Mouse (Mus musculus): ENCODE data around the gene Lrrc8a. TPM values are rescaled to one million over a fixed set of nuclear protein-coding genes. Genes with fewer than 3 reads are reported as not detected.
A peak's percentile ranks its signal among the peaks of the same experiment; 100 is the strongest.

Lrrc8a gene
- polyA plus RNA-seq (2015; fragmentation: Nextera tagmentation; extraction: Ambion mirVana): 10.5 and 11.6 TPM in 2 replicates

GRCm38 (mm10) chr2:30237199-30237880, at the start of gene Lrrc8a:
Lrrc8a (plus strand) TSS chr2:30237715.
- Histone ChIP-seq H3K27me3 (no peaks in the 10 kb centered on the region), H3K4me3 (replicated peaks) (peak within 1 kb of the TSS; percentile 91), H3K9me3 (replicated peaks) (no peaks in the 10 kb centered on the region), H3K4me1 (replicated peaks) (peaks cover 52% of the 10 kb centered on the region), H3K36me3 (replicated peaks) (peaks cover 22% of the 10 kb centered on the region), H3K27ac (replicated peaks) (peak within 1 kb of the TSS; percentile 92), H3K9ac (peak within 1 kb of the TSS; percentile 90), H3K4me2 (peak within 1 kb of the TSS; percentile 77)
- under 1% methylated on average over 66 of the region's 67 CpGs for WGBS (ENCODE audit: insufficient replicate concordance)
- ATAC-seq (ENCODE audit: insufficient read depth): peak; percentile 91

- no peak overlapping the region for H3K4me3 ChIP-seq (replicated peaks)
- peaks cover 9% of the 10 kb centered on the region for H3K4me1 ChIP-seq (replicated peaks)
- 71% methylated on average over 12 of the region's 12 CpGs for WGBS (ENCODE audit: insufficient replicate concordance)
- no peak overlapping the region for H3K9ac ChIP-seq
- H3K9me3 ChIP-seq (replicated peaks): no peaks in the 10 kb centered on the region
- ATAC-seq (ENCODE audit: insufficient read depth): no peak
- no peaks in the 10 kb centered on the region for H3K36me3 ChIP-seq (replicated peaks)
- no peaks in the 10 kb centered on the region for H3K27me3 ChIP-seq
- H3K27ac ChIP-seq (replicated peaks): no peak overlapping the region
- H3K4me2 ChIP-seq: no peak overlapping the region
Observed at GRCm38 (mm10) chr2:30191790-30192580, 45.5 kb upstream of the Lrrc8a start.

- Histone ChIP-seq H3K9ac (no peak overlapping the region), H3K36me3 (replicated peaks) (no peaks in the 10 kb centered on the region), H3K27me3 (no peaks in the 10 kb centered on the region), H3K4me1 (replicated peaks) (peaks cover 26% of the 10 kb centered on the region), H3K27ac (replicated peaks) (no peak overlapping the region), H3K4me2 (no peak overlapping the region), H3K9me3 (replicated peaks) (no peaks in the 10 kb centered on the region), H3K4me3 (replicated peaks) (no peak overlapping the region)
- WGBS (ENCODE audit: insufficient replicate concordance): 75% methylated on average over 3 of the region's 3 CpGs
- no peak for ATAC-seq (ENCODE audit: insufficient read depth)
Observed at GRCm38 (mm10) chr2:30194656-30195055, 42.9 kb upstream of the Lrrc8a start.

DNA sequence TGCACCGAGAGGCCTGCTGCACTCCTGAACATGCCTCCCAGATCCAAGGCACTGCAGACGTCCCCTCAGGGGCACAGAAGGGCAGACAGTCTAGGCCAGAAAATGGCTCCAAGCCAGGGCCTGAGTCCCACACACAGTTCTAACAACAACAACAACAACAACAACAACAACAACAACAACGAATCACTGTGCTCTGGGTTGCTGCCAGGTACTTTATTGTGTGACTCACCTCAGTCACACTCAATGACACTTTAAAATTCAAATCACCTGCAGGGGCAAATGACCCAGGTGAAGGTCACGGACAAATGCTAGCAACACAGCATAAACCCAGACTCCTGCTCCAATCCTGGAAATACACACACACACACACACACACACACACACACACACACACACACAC, 39.5 kb upstream of the Lrrc8a start:
- Histone ChIP-seq H3K27me3 (no peaks in the 10 kb centered on the region), H3K4me2 (no peak overlapping the region), H3K4me3 (replicated peaks) (no peak overlapping the region), H3K4me1 (replicated peaks) (peaks cover 32% of the 10 kb centered on the region), H3K36me3 (replicated peaks) (no peaks in the 10 kb centered on the region), H3K9me3 (replicated peaks) (no peaks in the 10 kb centered on the region), H3K9ac (no peak overlapping the region), H3K27ac (replicated peaks) (0 out of 2 replicates have a peak overlapping the region, but pooled peaks have one; percentile 6)
- 60% methylated on average over 4 of the region's 4 CpGs for WGBS (ENCODE audit: insufficient replicate concordance)
- no peak for ATAC-seq (ENCODE audit: insufficient read depth)

- peak; percentile 62 for ATAC-seq (ENCODE audit: insufficient read depth)
- no peaks in the 10 kb centered on the region for H3K36me3 ChIP-seq (replicated peaks)
- 33% methylated on average over 1 of the region's 1 CpGs for WGBS (ENCODE audit: insufficient replicate concordance)
- no peak overlapping the region for H3K4me3 ChIP-seq (replicated peaks)
- no peaks in the 10 kb centered on the region for H3K27me3 ChIP-seq
- no peak overlapping the region for H3K4me2 ChIP-seq
- H3K9ac ChIP-seq: no peak overlapping the region
- no peaks in the 10 kb centered on the region for H3K9me3 ChIP-seq (replicated peaks)
- H3K4me1 ChIP-seq (replicated peaks): peaks cover 46% of the 10 kb centered on the region
- peak overlapping the region; percentile 81 for H3K27ac ChIP-seq (replicated peaks)
Observed at GRCm38 (mm10) chr2:30199984-30200383, 37.5 kb upstream of the Lrrc8a start.

DNA sequence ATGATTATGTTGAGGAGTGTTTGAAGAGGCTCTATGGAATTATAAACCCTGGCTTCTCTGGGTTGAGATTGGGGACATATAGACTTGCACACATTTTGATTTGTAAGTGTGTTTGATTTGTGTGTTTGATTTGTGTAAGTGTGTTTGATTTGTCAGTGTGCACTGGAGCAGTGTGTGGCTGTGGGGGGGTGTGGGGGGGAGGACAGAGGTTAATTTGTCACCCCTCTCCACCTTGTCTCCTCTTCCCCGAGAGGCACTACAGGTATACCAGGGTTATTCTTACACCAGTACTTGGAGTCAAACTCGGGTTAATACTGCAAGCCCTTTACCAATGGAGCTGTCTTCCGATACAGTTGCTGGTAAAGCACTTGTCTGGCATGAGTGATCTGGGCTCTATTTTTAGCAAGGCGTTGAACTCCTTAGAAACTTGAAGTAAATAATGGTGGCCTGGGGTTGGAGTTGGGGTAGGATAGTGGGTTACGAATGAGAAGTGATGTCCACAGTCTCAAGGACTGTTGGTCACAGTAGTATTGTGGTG, 37.1 kb upstream of the Lrrc8a start:
- Histone ChIP-seq H3K9ac (no peak overlapping the region), H3K4me1 (replicated peaks) (peaks cover 51% of the 10 kb centered on the region), H3K36me3 (replicated peaks) (no peaks in the 10 kb centered on the region), H3K27ac (replicated peaks) (peak overlapping the region; percentile 81), H3K4me2 (no peak overlapping the region), H3K9me3 (replicated peaks) (no peaks in the 10 kb centered on the region), H3K4me3 (replicated peaks) (no peak overlapping the region), H3K27me3 (no peaks in the 10 kb centered on the region)
- ATAC-seq (ENCODE audit: insufficient read depth): peak; percentile 65
- 60% methylated on average over 5 of the region's 5 CpGs for WGBS (ENCODE audit: insufficient replicate concordance)

GRCm38 (mm10) chr2:30203439-30203838, 34.1 kb upstream of the Lrrc8a start:
- Histone ChIP-seq H3K9me3 (replicated peaks) (no peaks in the 10 kb centered on the region), H3K4me3 (replicated peaks) (no peak overlapping the region), H3K36me3 (replicated peaks) (no peaks in the 10 kb centered on the region), H3K4me2 (peak overlapping the region; percentile 84; the same call in 1 of the 2 replicates), H3K4me1 (replicated peaks) (peaks cover 52% of the 10 kb centered on the region), H3K27ac (replicated peaks) (0 out of 2 replicates have a peak overlapping the region, but pooled peaks have one; percentile 1), H3K27me3 (no peaks in the 10 kb centered on the region), H3K9ac (no peak overlapping the region)
- no peak for ATAC-seq (ENCODE audit: insufficient read depth)
- 53% methylated on average over 7 of the region's 7 CpGs for WGBS (ENCODE audit: insufficient replicate concordance)

DNA sequence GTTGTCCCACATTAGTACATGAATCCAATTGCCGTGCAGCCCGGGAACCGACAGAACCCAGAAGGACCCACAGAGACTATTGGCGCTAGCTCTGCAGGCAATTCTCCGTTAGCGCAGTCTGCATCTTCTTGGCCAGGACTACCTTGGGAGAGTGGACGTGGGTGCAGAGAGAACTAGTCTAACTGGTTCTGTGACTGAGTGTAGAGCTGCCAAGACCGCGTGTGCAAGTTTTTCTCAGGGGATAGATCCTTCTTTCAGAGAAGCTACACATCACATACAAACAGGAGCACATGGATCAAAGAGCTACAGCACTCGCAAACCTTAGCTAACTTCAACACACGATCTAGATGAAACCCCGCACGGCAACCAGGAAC, 32.3 kb upstream of the Lrrc8a start:
- H3K4me1 ChIP-seq (replicated peaks): peaks cover 39% of the 10 kb centered on the region
- H3K9me3 ChIP-seq (replicated peaks): no peaks in the 10 kb centered on the region
- ATAC-seq (ENCODE audit: insufficient read depth): peak; percentile 23
- H3K9ac ChIP-seq: peak overlapping the region; percentile 66
- peak overlapping the region; percentile 73 for H3K27ac ChIP-seq (replicated peaks)
- H3K27me3 ChIP-seq: no peaks in the 10 kb centered on the region
- under 1% methylated on average over 13 of the region's 13 CpGs for WGBS (ENCODE audit: insufficient replicate concordance)
- H3K4me2 ChIP-seq: peak overlapping the region; percentile 84
- no peaks in the 10 kb centered on the region for H3K36me3 ChIP-seq (replicated peaks)
- peak overlapping the region; percentile 77 for H3K4me3 ChIP-seq (replicated peaks)

- Histone ChIP-seq H3K4me1 (replicated peaks) (peaks cover 39% of the 10 kb centered on the region), H3K4me3 (replicated peaks) (peak within 1 kb of the TSS; percentile 77), H3K27ac (replicated peaks) (peak within 1 kb of the TSS; percentile 73), H3K27me3 (no peaks in the 10 kb centered on the region), H3K9me3 (replicated peaks) (no peaks in the 10 kb centered on the region), H3K4me2 (peak within 1 kb of the TSS; percentile 84), H3K9ac (peak within 1 kb of the TSS; percentile 66), H3K36me3 (replicated peaks) (no peaks in the 10 kb centered on the region)
- ATAC-seq (ENCODE audit: insufficient read depth): peak; percentile 86
- under 1% methylated on average over 44 of the region's 44 CpGs for WGBS (ENCODE audit: insufficient replicate concordance)
Observed at GRCm38 (mm10) chr2:30205629-30206357, 31.7 kb upstream of the Lrrc8a start, which contains the start of gene Kyat1. Kyat1 (minus strand) TSS chr2:30205847.

- Histone ChIP-seq H3K4me3 (replicated peaks) (no peak overlapping the region), H3K27me3 (no peaks in the 10 kb centered on the region), H3K9me3 (replicated peaks) (no peaks in the 10 kb centered on the region), H3K4me1 (replicated peaks) (peaks cover 39% of the 10 kb centered on the region), H3K9ac (no peak overlapping the region), H3K27ac (replicated peaks) (no peak overlapping the region), H3K36me3 (replicated peaks) (no peaks in the 10 kb centered on the region), H3K4me2 (no peak overlapping the region)
- WGBS (ENCODE audit: insufficient replicate concordance): 63% methylated on average over 4 of the region's 4 CpGs
- no peak for ATAC-seq (ENCODE audit: insufficient read depth)
Observed at GRCm38 (mm10) chr2:30207401-30207800, 30.1 kb upstream of the Lrrc8a start.
